Comparison of ENCODE assay signal across 24 mouse cellular contexts in genomic region chr4:125162701-125163100, GRCm38 (mm10). TPM values are rescaled to one million over a fixed set of nuclear protein-coding genes. Genes with fewer than 3 reads are reported as not detected.
A peak's percentile ranks its signal among the peaks of the same experiment; 100 is the strongest.
DNase-seq lines count a peak whose midpoint lies in the region; ATAC-seq and TF ChIP-seq lines count a peak whose summit lies in the region.
"Had no signal": no experiment of that assay in that cellular context is flagged by ENCODE, and none has a peak within 500 bp of the region (broad histone marks: within the 10 kb centered on the region; RNA-seq: fewer than 3 reads in every experiment).

No protein-coding gene starts in this region.

- no peak for TF ChIP-seq CTCF in E14TG2a.4 (conservative IDR thresholded peaks at IDR 0.05; ENCODE audit: low read length)
- no peak for TF ChIP-seq CTCF in ES-Bruce4 (IDR thresholded peaks at IDR 0.05; ENCODE audit: low read depth, low read length)
- no peak for TF ChIP-seq CTCF in thymus, adult 2 months (IDR thresholded peaks at IDR 0.05; ENCODE audit: borderline replicate concordance, control insufficient read depth, extremely low read depth, insufficient read depth, low read length, poor library complexity)

- H3K9ac ChIP-seq in ES-Bruce4 (ENCODE audit: low read depth, poor library complexity, severe bottlenecking) (no peak overlapping the region), ES-E14 (ENCODE audit: insufficient read depth, low read depth, low read length, poor library complexity, severe bottlenecking) (peak overlapping the region; percentile 47; the same call in 1 of the 2 replicates)
- H3K9ac ChIP-seq: embryonic facial prominence, embryonic 13.5 days; embryonic facial prominence, embryonic 15.5 days; forebrain, embryonic 12.5 days had no signal

- H3K4me3 ChIP-seq in E14TG2a.4 (replicated peaks; ENCODE audit: low read length) (peak overlapping the region; percentile 52), ES-Bruce4 (ENCODE audit: low read depth, low read length) (0 out of 2 replicates have a peak overlapping the region, but pooled peaks have one; percentile 8), ES-E14 (ENCODE audit: insufficient read depth in 1 of 2, low read depth in 1 of 2, low read length in 2 of 2, poor library complexity in 1 of 2, severe bottlenecking in 1 of 2) (peak overlapping the region; percentile 14 to 29; a peak in 1 of 4 replicates)
- H3K4me3 ChIP-seq in thymus, adult 2 months (ENCODE audit: control insufficient read depth, insufficient read depth, low read length): no peak overlapping the region
- H3K4me3 ChIP-seq: embryonic facial prominence, embryonic 13.5 days; embryonic facial prominence, embryonic 15.5 days; erythroblast, embryonic 14.5 days; forebrain, embryonic 10.5 days; forebrain, embryonic 12.5 days had no signal

- peak; percentile 41 for DNase-seq in ES-E14 (ENCODE audit: low read depth, low spot score)
- peak; percentile 76 for DNase-seq in ZHBTc4 (ENCODE audit: low read depth, low spot score)
- no peak for DNase-seq in thymus, adult 2 months
- no peak for DNase-seq in testis, postnatal 10 days (ENCODE audit: low spot score)
- DNase-seq: adrenal gland, adult 2 months; adrenal gland, postnatal 10 days; adrenal gland, postnatal 25 days; cerebellum, adult 11 months; cerebellum, adult 18-20 months; cerebellum, adult 8-10 months; cerebellum, adult 9-11 months; cerebellum, postnatal 14 days; cerebellum, postnatal 36 days; embryo, embryonic 11 days had no signal

- H3K4me1 ChIP-seq in E14TG2a.4 (replicated peaks; ENCODE audit: low read depth, low read length) (peaks cover 86% of the 10 kb centered on the region), ES-Bruce4 (ENCODE audit: control insufficient read depth, insufficient read depth, low read length) (peaks cover 11% of the 10 kb centered on the region), ES-E14 (ENCODE audit: control insufficient read depth in 2 of 2, insufficient read depth in 2 of 2, low read length in 2 of 2, poor library complexity in 1 of 2) (peaks cover 19 to 23% of the 10 kb centered on the region in 2 experiments)
- no peaks in the 10 kb centered on the region for H3K4me1 ChIP-seq in thymus, adult 2 months (replicated peaks; ENCODE audit: control insufficient read depth, insufficient read depth, low read length)

- WGBS in thymus, adult 2 months: 82% methylated on average over 7 of the region's 7 CpGs

- H3K9me3 ChIP-seq in E14TG2a.4 (ENCODE audit: low read length): peaks cover 5% of the 10 kb centered on the region; the same call in 1 of the 2 replicates
- H3K9me3 ChIP-seq in ES-Bruce4 (replicated peaks; ENCODE audit: control insufficient read depth, insufficient read depth, low read length, poor library complexity, severe bottlenecking): no peaks in the 10 kb centered on the region
- no peaks in the 10 kb centered on the region for H3K9me3 ChIP-seq in ES-E14 (ENCODE audit: control insufficient read depth, insufficient read depth, low read depth, low read length)
- H3K9me3 ChIP-seq: embryonic facial prominence, embryonic 13.5 days; embryonic facial prominence, embryonic 15.5 days; forebrain, embryonic 10.5 days; forebrain, embryonic 12.5 days had no signal

- in situ Hi-C loops in ES-E14 (cut with MboI; ENCODE audit: low sequenced_read_pairs in 2 of 2, unreplicated experiment in 2 of 2): no loop called here

- no peak for ATAC-seq in frontal cortex, adult (ENCODE audit: low TSS enrichment)
- ATAC-seq: forebrain, embryonic 14.5 days; forebrain, embryonic 16.5 days had no signal

- peak; percentile 90 for TF ChIP-seq EP300 in ES-Bruce4 (IDR thresholded peaks at IDR 0.05; ENCODE audit: insufficient read depth, low read depth, low read length)

- H3K27ac ChIP-seq in ES-Bruce4 (ENCODE audit: insufficient read depth, low read length): peak overlapping the region; percentile 59; the same call in 1 of the 2 replicates
- H3K27ac ChIP-seq in ES-E14 (ENCODE audit: insufficient read depth, low read depth, low read length, poor library complexity, severe bottlenecking): peak overlapping the region; percentile 59; the same call in 1 of the 2 replicates
- no peak overlapping the region for H3K27ac ChIP-seq in thymus, adult 2 months (ENCODE audit: control insufficient read depth, insufficient read depth, low read length)
- H3K27ac ChIP-seq: embryonic facial prominence, embryonic 13.5 days; embryonic facial prominence, embryonic 15.5 days; forebrain, embryonic 10.5 days; forebrain, embryonic 12.5 days had no signal

- H3K27me3 ChIP-seq in E14TG2a.4 (ENCODE audit: insufficient read depth, low read length): peaks cover 10% of the 10 kb centered on the region; the same call in 1 of the 2 replicates
- no peaks in the 10 kb centered on the region for H3K27me3 ChIP-seq in ES-Bruce4 (ENCODE audit: control insufficient read depth, insufficient read depth, low read length, poor library complexity, severe bottlenecking)
- H3K27me3 ChIP-seq in thymus, adult 2 months (ENCODE audit: control insufficient read depth, insufficient read depth, low read length): no peaks in the 10 kb centered on the region
- H3K27me3 ChIP-seq: embryonic facial prominence, embryonic 15.5 days had no signal

- H3K36me3 ChIP-seq in E14TG2a.4 (ENCODE audit: insufficient read depth, low read length) (no peaks in the 10 kb centered on the region), ES-Bruce4 (ENCODE audit: control insufficient read depth, insufficient read depth, low read length, poor library complexity, severe bottlenecking) (no peaks in the 10 kb centered on the region), ES-E14 (ENCODE audit: control insufficient read depth, insufficient read depth, low read length, poor library complexity, severe bottlenecking) (no peaks in the 10 kb centered on the region)
- H3K36me3 ChIP-seq in thymus, adult 2 months (ENCODE audit: control insufficient read depth, insufficient read depth, low read length): no peaks in the 10 kb centered on the region
- H3K36me3 ChIP-seq: embryonic facial prominence, embryonic 13.5 days; embryonic facial prominence, embryonic 15.5 days; forebrain, embryonic 10.5 days; forebrain, embryonic 12.5 days had no signal

- no peak for TF ChIP-seq POLR2A in ES-Bruce4 (IDR thresholded peaks at IDR 0.05; ENCODE audit: insufficient read depth, low read length)
- no peak for TF ChIP-seq POLR2A in thymus, adult 2 months (IDR thresholded peaks at IDR 0.05; ENCODE audit: control insufficient read depth, extremely low read depth, insufficient read depth, low read length, poor library complexity)

TF ChIP-seq in ES-E14, 5 proteins besides CTCF, POLR2A, EP300 and RAD21:
- TF ChIP-seq MAFK (IDR thresholded peaks at IDR 0.05; ENCODE audit: insufficient read depth, low read depth, low read length) (no peak), CHD2 (IDR thresholded peaks at IDR 0.05; ENCODE audit: low read depth, low read length) (no peak), HCFC1 (IDR thresholded peaks at IDR 0.05; ENCODE audit: borderline replicate concordance, insufficient read depth, low read length) (no peak), ZC3H11A (IDR thresholded peaks at IDR 0.05; ENCODE audit: borderline replicate concordance, low read depth, low read length) (no peak), ZNF384 (IDR thresholded peaks at IDR 0.05; ENCODE audit: low read depth, low read length) (no peak)

RNA-seq across cellular contexts. Expression of gene Zc3h12a, which starts 35.1 kb away (rescaled TPM):
- 3.6 and 4.7 TPM in 2 replicates for polyA plus RNA-seq in ES-Bruce4 (2011; ENCODE audit: insufficient read depth, insufficient read length, low read depth, missing spikeins)
- 4.9 and 10.4 TPM in 2 replicates for total RNA-seq in ES-E14 (2012; rRNA removed)
- 27.4 and 28.7 TPM in 2 replicates for polyA plus RNA-seq in thymus, adult 2 months (2012; rRNA removed)

Comparison
In these comparisons a context has a peak if more than half of its experiments do, and no peak if none do; other contexts are left out.
1. DNase-seq: peak in ES-E14 (single experiment) and ZHBTc4 (single experiment); none in thymus, adult 2 months (single experiment) and testis, postnatal 10 days (single experiment).